In genomic region chr7:107700646-107701045, GRCm38 (mm10) we compare ENCODE assay signal across 28 mouse cellular contexts. TPM values are rescaled to one million over a fixed set of nuclear protein-coding genes. Genes with fewer than 3 reads are reported as not detected.
A peak's percentile ranks its signal among the peaks of the same experiment; 100 is the strongest.
DNase-seq lines count a peak whose midpoint lies in the region; ATAC-seq lines count a peak whose summit lies in the region.
"Had no signal": no experiment of that assay in that cellular context is flagged by ENCODE, and none has a peak within 500 bp of the region (broad histone marks: within the 10 kb centered on the region; RNA-seq: fewer than 3 reads in every experiment).

No protein-coding gene starts in this region.

- H3K4me2 ChIP-seq in lung, embryonic 16.5 days (ENCODE audit: low read depth, low read length), result no peak overlapping the region
- H3K4me2 ChIP-seq: embryonic facial prominence, embryonic 12.5 days; embryonic facial prominence, embryonic 15.5 days; heart, embryonic 12.5 days; heart, embryonic 15.5 days; hindbrain, embryonic 15.5 days had no signal

- H3K4me3 ChIP-seq in lung, embryonic 16.5 days (ENCODE audit: low read length), result no peak overlapping the region
- H3K4me3 ChIP-seq: embryonic facial prominence, embryonic 12.5 days; embryonic facial prominence, embryonic 15.5 days; gastrocnemius, adult 2 months; heart, embryonic 12.5 days; heart, embryonic 15.5 days; hindbrain, embryonic 15.5 days had no signal

- peaks cover 2% of the 10 kb centered on the region; the same call in 1 of the 2 replicates for H3K4me1 ChIP-seq in lung, embryonic 16.5 days (replicated peaks; ENCODE audit: control insufficient read depth, insufficient read depth, low read length)
- H3K4me1 ChIP-seq: hindbrain, embryonic 15.5 days had no signal

- no peaks in the 10 kb centered on the region for H3K9me3 ChIP-seq in lung, embryonic 16.5 days (ENCODE audit: control insufficient read depth, low read length)
- H3K9me3 ChIP-seq: embryonic facial prominence, embryonic 12.5 days; embryonic facial prominence, embryonic 15.5 days; heart, embryonic 12.5 days; heart, embryonic 15.5 days; hindbrain, embryonic 15.5 days had no signal

- no peaks in the 10 kb centered on the region for H3K27me3 ChIP-seq in lung, embryonic 16.5 days (ENCODE audit: control insufficient read depth, insufficient read depth, low read depth, low read length)
- H3K27me3 ChIP-seq: embryonic facial prominence, embryonic 12.5 days; embryonic facial prominence, embryonic 15.5 days; heart, embryonic 12.5 days; heart, embryonic 15.5 days; Patski had no signal

- peak overlapping the region; percentile 84 for H3K27ac ChIP-seq in lung, embryonic 16.5 days (ENCODE audit: low read length)
- H3K27ac ChIP-seq: embryonic facial prominence, embryonic 12.5 days; embryonic facial prominence, embryonic 15.5 days; gastrocnemius, adult 2 months; heart, embryonic 15.5 days; hindbrain, embryonic 15.5 days had no signal

- no peak for ATAC-seq in lung, embryonic 16.5 days (ENCODE audit: low read depth)
- ATAC-seq in megakaryocyte-erythroid progenitor cell, adult 5-6 weeks (replicated peaks; ENCODE audit: low FRiP score, low TSS enrichment, poor library complexity, severe bottlenecking), result peak; percentile 69
- ATAC-seq: forebrain, embryonic 14.5 days; forebrain, postnatal 0 days had no signal

- WGBS in lung, embryonic 16.5 days, result 80% methylated on average over 5 of the region's 5 CpGs

- intact Hi-C loops in heart, postnatal 14 days (cut with DNase I), result no loop called here

- 0 out of 2 replicates have a peak, but pooled peaks cover 2% of the 10 kb centered on the region for H3K36me3 ChIP-seq in lung, embryonic 16.5 days (ENCODE audit: control insufficient read depth, insufficient read depth, low read length)
- H3K36me3 ChIP-seq: heart, embryonic 15.5 days; hindbrain, embryonic 15.5 days had no signal

- H3K9ac ChIP-seq in lung, embryonic 16.5 days (ENCODE audit: low read length), result no peak overlapping the region
- H3K9ac ChIP-seq: embryonic facial prominence, embryonic 12.5 days; embryonic facial prominence, embryonic 15.5 days; forebrain, postnatal 0 days; heart, embryonic 12.5 days; heart, embryonic 15.5 days; hindbrain, embryonic 15.5 days had no signal

- DNase-seq in heart, adult 11 months, result peak; percentile 65
- no peak for DNase-seq in heart, postnatal 14 days
- no peak for DNase-seq in lung, adult 18-20 months
- DNase-seq in ZHBTc4 (ENCODE audit: low read depth, low spot score), result peak; percentile 19
- no peak for DNase-seq in right cerebral cortex, postnatal 25 days
- DNase-seq in MN1 (ENCODE audit: low spot score), result no peak
- DNase-seq: adrenal gland, adult 2 months; adrenal gland, postnatal 14 days; cerebellum, adult 11 months; cerebellum, adult 2 months; cerebellum, adult 9-11 months; cerebellum, postnatal 25 days; forebrain, postnatal 0 days; gastrocnemius, adult 2 months; gastrocnemius, postnatal 14 days; heart, adult 18-20 months; heart, postnatal 10 days; heart, postnatal 4 days had no signal

RNA-seq across cellular contexts. Expression of gene Cyb5r2, which starts 57.2 kb away (rescaled TPM):
- total RNA-seq in heart, postnatal 14 days (2021), result not detected
- 0.08 and 0.28 TPM in 2 replicates for polyA plus RNA-seq in lung, embryonic 16.5 days (2015; fragmentation: Nextera tagmentation; extraction: Ambion mirVana)
- not detected in 2 replicates for total RNA-seq in megakaryocyte-erythroid progenitor cell, adult 5-6 weeks (2014; fragmentation: Nextera tagmentation)
- not detected in 2 replicates for total RNA-seq in megakaryocyte-erythroid progenitor cell, adult 5-6 weeks (2017)
- total RNA-seq: adrenal gland, adult 2 months; adrenal gland, postnatal 14 days; common myeloid progenitor, adult 5-6 weeks; forebrain, postnatal 0 days; heart, adult 18-20 months; heart, postnatal 10 days had no signal
- polyA plus RNA-seq: adrenal gland, adult 2 months; forebrain, embryonic 14.5 days; Patski had no signal

Comparison
In these comparisons a context has a peak if more than half of its experiments do, and no peak if none do; other contexts are left out.
1. DNase-seq: peak in heart, adult 11 months (single experiment) and ZHBTc4 (single experiment); none in heart, postnatal 14 days (0 of 2), lung, adult 18-20 months (0 of 2), right cerebral cortex, postnatal 25 days (single experiment) and MN1 (single experiment).